9 mouse cellular contexts compared by ENCODE assay signal in the genomic region with DNA sequence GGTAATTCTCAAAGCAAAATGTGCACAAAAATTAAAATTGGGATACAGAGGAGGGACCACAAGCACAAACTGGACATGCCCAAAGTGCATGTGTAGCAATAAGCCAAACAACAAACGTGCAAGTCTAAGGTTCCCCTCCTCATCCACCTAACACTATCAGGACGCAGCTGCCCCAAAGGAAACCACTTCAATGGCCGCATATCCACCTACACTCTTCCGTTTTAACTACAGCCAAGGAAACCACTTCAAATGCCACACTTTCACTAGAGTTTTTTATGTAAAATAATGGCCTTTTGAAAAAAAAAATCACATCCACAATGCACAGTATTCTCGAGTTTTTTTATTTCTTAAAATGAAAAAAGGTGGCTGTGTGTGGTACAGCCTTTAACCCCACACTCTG. TPM values are rescaled to one million over a fixed set of nuclear protein-coding genes. Genes with fewer than 3 reads are reported as not detected.
DNase-seq lines count a peak whose midpoint lies in the region; ATAC-seq and TF ChIP-seq lines count a peak whose summit lies in the region.
"Had no signal": no experiment of that assay in that cellular context is flagged by ENCODE, and none has a peak within 500 bp of the region (broad histone marks: within the 10 kb centered on the region; RNA-seq: fewer than 3 reads in every experiment).

No protein-coding gene starts in this region.

- no peak for ATAC-seq in kidney, embryonic 15.5 days (replicated peaks; ENCODE audit: low FRiP score)

- peak overlapping the region; percentile 76 for H3K27ac ChIP-seq in cerebellum, adult 2 months (ENCODE audit: insufficient read depth, low read length)
- H3K27ac ChIP-seq in kidney, embryonic 15.5 days: peak overlapping the region; percentile 24
- peak overlapping the region; percentile 46; the same call in 1 of the 2 replicates for H3K27ac ChIP-seq in thymus, adult 2 months (ENCODE audit: control insufficient read depth, insufficient read depth, low read length)

- peak overlapping the region; percentile 12; the same call in 1 of the 2 replicates for H3K9ac ChIP-seq in kidney, embryonic 15.5 days

- no peaks in the 10 kb centered on the region for H3K27me3 ChIP-seq in cerebellum, adult 2 months (ENCODE audit: control insufficient read depth, insufficient read depth, low read length)
- H3K27me3 ChIP-seq in kidney, embryonic 15.5 days: no peaks in the 10 kb centered on the region
- no peaks in the 10 kb centered on the region for H3K27me3 ChIP-seq in thymus, adult 2 months (ENCODE audit: control insufficient read depth, insufficient read depth, low read length)

- DNase-seq in cerebellum, adult 2 months: no peak
- no peak for DNase-seq in cerebellum, adult 9-10 months
- DNase-seq in kidney, postnatal 14 days: no peak
- no peak for DNase-seq in thymus, adult 2 months
- DNase-seq in thymus, postnatal 14 days: no peak
- no peak for DNase-seq in urinary bladder, postnatal 4 days (ENCODE audit: low spot score in 2 of 2)
- DNase-seq in embryo, embryonic 10.5 days (ENCODE audit: low spot score): no peak
- DNase-seq: retina, postnatal 1 day had no signal

- peaks cover 45% of the 10 kb centered on the region for H3K36me3 ChIP-seq in kidney, embryonic 15.5 days
- peaks cover 6% of the 10 kb centered on the region; the same call in 1 of the 2 replicates for H3K36me3 ChIP-seq in thymus, adult 2 months (ENCODE audit: control insufficient read depth, insufficient read depth, low read length)

- H3K9me3 ChIP-seq in kidney, embryonic 15.5 days (replicated peaks): no peaks in the 10 kb centered on the region

- 69% methylated on average over 5 of the region's 5 CpGs for WGBS in cerebellum, adult 2 months
- WGBS in kidney, embryonic 15.5 days: 78% methylated on average over 5 of the region's 5 CpGs
- WGBS in thymus, adult 2 months: 8% methylated on average over 5 of the region's 5 CpGs

- TF ChIP-seq CTCF in cerebellum, adult 2 months (IDR thresholded peaks at IDR 0.05; ENCODE audit: borderline replicate concordance, insufficient read depth, low read depth, low read length): no peak
- no peak for TF ChIP-seq CTCF in thymus, adult 2 months (IDR thresholded peaks at IDR 0.05; ENCODE audit: borderline replicate concordance, control insufficient read depth, extremely low read depth, insufficient read depth, low read length, poor library complexity)

- no peak for TF ChIP-seq POLR2A in cerebellum, adult 2 months (IDR thresholded peaks at IDR 0.05; ENCODE audit: borderline replicate concordance, insufficient read depth, low read length)
- no peak for TF ChIP-seq POLR2A in thymus, adult 2 months (IDR thresholded peaks at IDR 0.05; ENCODE audit: control insufficient read depth, extremely low read depth, insufficient read depth, low read length, poor library complexity)

- H3K4me3 ChIP-seq in cerebellum, adult 2 months (replicated peaks; ENCODE audit: insufficient read depth, low read depth, low read length): no peak overlapping the region
- no peak overlapping the region for H3K4me3 ChIP-seq in kidney, embryonic 15.5 days (replicated peaks)
- H3K4me3 ChIP-seq in thymus, adult 2 months (ENCODE audit: control insufficient read depth, insufficient read depth, low read length): no peak overlapping the region

- no peak overlapping the region for H3K4me2 ChIP-seq in kidney, embryonic 15.5 days

- peaks cover 25% of the 10 kb centered on the region; the same call in 1 of the 2 replicates for H3K4me1 ChIP-seq in cerebellum, adult 2 months (ENCODE audit: control insufficient read depth, insufficient read depth, low read length)
- peaks cover 53% of the 10 kb centered on the region for H3K4me1 ChIP-seq in kidney, embryonic 15.5 days
- peaks cover 15% of the 10 kb centered on the region for H3K4me1 ChIP-seq in thymus, adult 2 months (replicated peaks; ENCODE audit: control insufficient read depth, insufficient read depth, low read length)

RNA-seq across cellular contexts. Expression of a gene that starts 10.8 kb away (rescaled TPM):
- polyA plus RNA-seq in cerebellum, adult 2 months (2012; rRNA removed): 49.2 and 50.5 TPM in 2 replicates
- 56.6 and 61.7 TPM in 2 replicates for polyA plus RNA-seq in kidney, embryonic 15.5 days (2015; fragmentation: Nextera tagmentation; extraction: Ambion mirVana)
- polyA plus RNA-seq in thymus, adult 2 months (2012; rRNA removed): 84.9 and 88.1 TPM in 2 replicates

Comparison
In these comparisons a context has a peak if more than half of its experiments do, and no peak if none do; other contexts are left out.
1. H3K27ac ChIP-seq: peak in every context shown above with its lines; median percentile 76 in cerebellum, adult 2 months; 46 in thymus, adult 2 months; 24 in kidney, embryonic 15.5 days.